Mouse (Mus musculus): ENCODE results near the gene Ankfy1.

Gene Ankfy1

GRCm38 (mm10) chr11:72792033-72792432 lies 102.2 kb downstream of the Ankfy1 start:
- in situ Hi-C loops (cut with MboI, MseI), result no loop called here

GRCm38 (mm10) chr11:72795149-72795454 lies 105.3 kb downstream of the Ankfy1 start:
- in situ Hi-C loops (cut with MboI, MseI), result no loop called here

GRCm38 (mm10) chr11:72795455-72796295 lies 105.9 kb downstream of the Ankfy1 start, which contains the start of the genes Cyb5d2 and Zzef1:
Gene Cyb5d2, minus strand, starts transcription at chr11:72796142.
Gene Zzef1, plus strand, starts transcription at chr11:72796226.
- in situ Hi-C loops (cut with MboI, MseI), result no loop called here

- in situ Hi-C loops (cut with MboI, MseI), result no loop called here
Observed at GRCm38 (mm10) chr11:72796296-72796687, 106.5 kb downstream of the Ankfy1 start.

GRCm38 (mm10) chr11:72796773-72797338 lies 107.0 kb downstream of the Ankfy1 start:
- in situ Hi-C loops (cut with MboI, MseI), result no loop called here

- in situ Hi-C loops (cut with MboI, MseI), result no loop called here
Observed at GRCm38 (mm10) chr11:72798112-72798511, 108.3 kb downstream of the Ankfy1 start.

- in situ Hi-C loops (cut with MboI, MseI), result no loop called here
Observed at GRCm38 (mm10) chr11:72801182-72801581, 111.4 kb downstream of the Ankfy1 start.

- in situ Hi-C loops (cut with MboI, MseI), result no loop called here
Observed at GRCm38 (mm10) chr11:72803038-72803437, 113.2 kb downstream of the Ankfy1 start.

GRCm38 (mm10) chr11:72804586-72804985 lies 114.8 kb downstream of the Ankfy1 start:
- in situ Hi-C loops (cut with MboI, MseI), result no loop called here

GRCm38 (mm10) chr11:72805232-72805631 lies 115.4 kb downstream of the Ankfy1 start:
- in situ Hi-C loops (cut with MboI, MseI), result no loop called here

- in situ Hi-C loops (cut with MboI, MseI), result no loop called here
Observed at GRCm38 (mm10) chr11:72806556-72806955, 116.8 kb downstream of the Ankfy1 start.

GRCm38 (mm10) chr11:72807992-72808391 lies 118.2 kb downstream of the Ankfy1 start:
- in situ Hi-C loops (cut with MboI, MseI), result no loop called here

- in situ Hi-C loops (cut with MboI, MseI), result no loop called here
Observed at GRCm38 (mm10) chr11:72813687-72814086, 123.9 kb downstream of the Ankfy1 start.

- in situ Hi-C loops (cut with MboI, MseI), result no loop called here
Observed at GRCm38 (mm10) chr11:72814188-72814587, 124.4 kb downstream of the Ankfy1 start.

- in situ Hi-C loops (cut with MboI, MseI), result no loop called here
Observed at GRCm38 (mm10) chr11:72816859-72817258, 127.1 kb downstream of the Ankfy1 start.

GRCm38 (mm10) chr11:72818067-72818466 lies 128.3 kb downstream of the Ankfy1 start:
- in situ Hi-C loops (cut with MboI, MseI), result no loop called here

GRCm38 (mm10) chr11:72821041-72821440 lies 131.2 kb downstream of the Ankfy1 start:
- in situ Hi-C loops (cut with MboI, MseI), result no loop called here

All from T-helper 1 cell (primary cell).